Mouse (Mus musculus): ENCODE data around the gene Rcbtb2.

GRCm38 (mm10) chr14:73107952-73108351, 14.9 kb upstream of the Rcbtb2 start:
- TF ChIP-seq CTCF (IDR thresholded peaks at IDR 0.05; ENCODE audit: extremely low read depth, insufficient read depth, insufficient read length, insufficient replicate concordance): no peak
- no peak for TF ChIP-seq POLR2A (IDR thresholded peaks at IDR 0.05; ENCODE audit: low read depth, low read length)
